Mouse (Mus musculus) heart, postnatal 0 days (tissue): ENCODE data around the gene Ndp. TPM values are rescaled to one million over a fixed set of nuclear protein-coding genes. Genes with fewer than 3 reads are reported as not detected.

Source experiments
- ATAC-seq: fragments of 200-750 bp; cut with Nextera tagmentation; 2 replicates; pipeline ENCODE4 v1.8.0; 2017; ENCODE audit warnings: low read depth, moderate number of reproducible peaks, moderate library complexity; ENCODE audit not compliant: insufficient read depth
- DNase-seq: peaks from one replicate; pipeline ENCODE4 v3.0.0-alpha.2; 2016; ENCODE audit warnings: low spot score
- H3K27ac ChIP-seq: fragments of 300-500 bp; sonication (generic); 2 replicates; pipeline ENCODE4 v1.5.1; 2014; ENCODE audit warnings: low read depth, mild to moderate bottlenecking
- H3K27me3 ChIP-seq: fragments of 300-500 bp; sonication (generic); 2 replicates; pipeline ENCODE4 v1.6.1; 2014; ENCODE audit warnings: low read length, mixed read lengths; ENCODE audit not compliant: control insufficient read depth, insufficient read depth
- H3K36me3 ChIP-seq: fragments of 300-500 bp; sonication (generic); replicated peaks from 2 replicates; pipeline ENCODE4 v1.6.1; 2014; ENCODE audit warnings: low read length, mixed read lengths; ENCODE audit not compliant: control insufficient read depth, insufficient read depth
- H3K4me1 ChIP-seq: fragments of 300-500 bp; sonication (generic); 2 replicates; pipeline ENCODE4 v1.6.1; 2014; ENCODE audit warnings: antibody characterized with exemption; ENCODE audit not compliant: control insufficient read depth, insufficient read depth
- H3K4me2 ChIP-seq: fragments of 300-500 bp; sonication (generic); 2 replicates; pipeline ENCODE4 v1.6.1; 2014; ENCODE audit warnings: low read depth, mild to moderate bottlenecking, low read length, moderate library complexity
- H3K4me3 ChIP-seq: fragments of 300-500 bp; sonication (generic); 2 replicates; pipeline ENCODE4 v1.5.1; 2014; ENCODE audit warnings: low read depth, low read length
- H3K9ac ChIP-seq: fragments of 300-500 bp; sonication (generic); replicated peaks from 2 replicates; pipeline ENCODE4 v1.6.1; 2014; ENCODE audit warnings: low read depth, low read length, mixed read lengths
- H3K9me3 ChIP-seq: fragments of 300-500 bp; sonication (generic); replicated peaks from 2 replicates; pipeline ENCODE4 v1.6.1; 2016; ENCODE audit warnings: low read length; ENCODE audit not compliant: control insufficient read depth
- CTCF ChIP-seq: IDR thresholded peaks from 2 replicates; pipeline ENCODE4 v1.5.1; 2016; ENCODE audit warnings: antibody characterized with exemption, control low read depth, low read depth
- EP300 ChIP-seq: IDR thresholded peaks from 2 replicates; pipeline ENCODE4 v1.6.1; 2016; ENCODE audit warnings: antibody characterized with exemption, low read depth
- WGBS: fragments of 180-500 bp; shearing (Covaris S2); extraction: QIAGEN DNeasy Blood & Tissue Kit; methylation state at CpG from one replicate; pipeline ENCODE4 v1.1.7; 2014; 5-methylcytosine and 5-hydroxymethylcytosine counted together
- polyA plus RNA-seq: library from polyadenylated mRNA; unstranded; fragments of >200 nt; fragmentation: Nextera tagmentation; extraction: Ambion mirVana; gene quantifications from 2 replicates; pipeline ENCODE4 v1.2.1, GENCODE M21; 2015
- total RNA-seq: library from RNA; depleted of rRNA; stranded (reverse); fragments of >200 nt; gene quantifications from 2 replicates; pipeline ENCODE4 v1.2.3, GENCODE M21; 2014; ENCODE audit warnings: low replicate concordance; rRNA removed

The Ndp gene
- total RNA-seq (not detected in 2 replicates), polyA plus RNA-seq (0.46 and 0.51 TPM in 2 replicates)

DNA sequence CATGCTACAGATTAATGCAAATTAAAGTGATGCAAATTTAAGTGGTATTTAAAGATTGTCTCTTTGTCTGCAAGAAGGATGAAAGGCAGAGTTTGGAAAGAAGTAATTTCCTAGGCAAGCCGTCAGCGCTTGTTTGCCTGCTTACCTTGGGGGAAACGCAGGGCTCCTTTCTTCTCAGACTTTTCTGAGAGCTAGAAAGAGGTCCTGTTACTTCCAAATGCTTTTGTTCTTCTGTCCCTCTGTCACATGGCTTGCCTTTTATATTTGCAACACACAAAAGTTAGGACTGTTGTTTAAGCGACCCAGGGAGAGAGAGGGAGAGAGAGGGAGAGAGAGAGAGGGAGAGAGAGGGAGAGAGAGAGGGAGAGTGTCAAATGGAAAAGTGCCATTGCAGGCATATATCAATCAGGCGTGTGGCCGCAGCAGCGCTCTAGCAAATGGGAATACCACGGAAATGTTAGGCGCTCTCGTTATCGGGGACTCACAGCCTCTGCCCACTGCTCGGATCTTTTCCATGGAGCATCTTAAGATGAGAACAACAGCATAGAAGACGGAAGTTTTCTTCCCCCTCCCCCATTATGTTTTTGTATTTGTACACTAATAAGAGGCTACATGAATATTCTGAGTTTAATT lies at the start of gene Ndp:
Gene Ndp, minus strand, starts transcription at position 534 of the 633 bp plus-strand sequence.
- no peak for TF ChIP-seq CTCF
- no peak for TF ChIP-seq EP300
- Histone ChIP-seq H3K36me3 (no peaks in the 10 kb centered on the region), H3K4me1 (no peaks in the 10 kb centered on the region), H3K9me3 (no peaks in the 10 kb centered on the region), H3K27ac (no peak within 1 kb of the TSS), H3K4me3 (peak within 1 kb of the TSS; percentile 26), H3K4me2 (peak within 1 kb of the TSS; percentile 53), H3K9ac (no peak within 1 kb of the TSS), H3K27me3 (no peaks in the 10 kb centered on the region)
- no peak for ATAC-seq
- DNase-seq, result no peak
- 21% methylated on average over 13 of the region's 13 CpGs for WGBS

DNA sequence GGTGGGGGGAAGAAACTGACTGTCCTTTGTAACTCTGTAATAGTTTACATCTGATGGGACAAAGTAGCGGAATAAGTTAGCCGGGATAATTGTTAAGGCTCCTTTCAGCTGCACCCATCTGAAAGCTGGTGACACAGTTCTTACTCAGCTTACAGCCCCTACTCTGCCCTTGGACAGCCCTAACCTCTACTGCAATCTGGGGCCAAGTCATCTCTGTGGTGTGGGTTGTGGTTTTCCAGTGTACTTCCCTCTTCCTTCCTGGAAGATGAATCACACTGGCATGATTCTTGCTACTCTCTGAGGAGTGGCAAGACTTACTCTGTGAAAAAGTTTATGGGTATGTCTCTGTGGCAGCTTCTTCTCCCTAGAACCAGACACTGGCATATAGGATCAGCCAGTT lies 43.2 kb upstream of the Ndp start:
- Histone ChIP-seq H3K36me3 (no peaks in the 10 kb centered on the region), H3K9me3 (no peaks in the 10 kb centered on the region), H3K27me3 (no peaks in the 10 kb centered on the region), H3K4me2 (no peak overlapping the region), H3K9ac (no peak overlapping the region), H3K4me3 (no peak overlapping the region), H3K4me1 (no peaks in the 10 kb centered on the region), H3K27ac (no peak overlapping the region)
- DNase-seq, result no peak
- no peak for ATAC-seq
- 93% methylated on average over 2 of the region's 2 CpGs for WGBS
- TF ChIP-seq EP300, result no peak

DNA sequence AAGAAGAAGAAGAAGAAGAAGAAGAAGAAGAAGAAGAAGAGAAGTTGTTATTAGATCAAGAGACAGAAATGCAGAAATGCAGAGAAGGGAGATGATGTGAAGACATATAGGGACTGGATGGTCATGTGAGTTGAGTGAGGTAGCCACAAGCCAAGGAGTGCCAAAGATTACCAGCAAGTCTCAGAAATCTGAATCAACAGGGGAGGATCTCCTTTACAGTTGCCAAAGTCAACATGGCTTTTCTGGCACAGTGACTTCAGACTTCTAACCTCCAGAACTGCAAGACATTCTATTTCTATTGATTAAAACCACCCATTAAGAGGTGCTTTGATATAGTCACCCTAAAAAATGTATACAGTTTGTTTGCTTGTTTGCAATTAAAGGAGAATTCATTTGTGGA lies 6.4 kb upstream of the Ndp start:
- ATAC-seq (no peak), DNase-seq (no peak)
- Histone ChIP-seq H3K4me2 (no peak overlapping the region), H3K9ac (no peak overlapping the region), H3K4me3 (no peak overlapping the region), H3K27ac (no peak overlapping the region), H3K36me3 (no peaks in the 10 kb centered on the region), H3K9me3 (no peaks in the 10 kb centered on the region), H3K4me1 (no peaks in the 10 kb centered on the region), H3K27me3 (no peaks in the 10 kb centered on the region)
- TF ChIP-seq CTCF (no peak), EP300 (no peak)

DNA sequence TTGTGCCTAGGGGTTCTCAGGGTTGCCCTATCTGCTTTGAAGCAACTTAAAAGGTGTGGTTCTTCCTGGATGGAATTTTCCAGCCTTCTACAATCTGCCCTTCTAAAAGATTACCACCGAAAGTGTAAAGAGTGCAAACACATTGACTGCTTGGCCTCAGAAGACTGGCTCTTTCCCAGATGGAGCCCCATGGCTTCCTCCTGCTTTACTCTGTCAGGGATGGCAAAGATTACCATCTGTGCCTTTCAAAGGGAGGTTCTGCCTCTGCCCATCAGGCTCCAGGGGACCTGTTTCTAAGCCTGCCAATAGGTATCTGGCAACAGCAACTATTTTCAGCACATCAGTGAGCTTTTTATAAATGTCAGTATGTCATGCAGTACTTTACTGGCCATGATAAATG lies 1.5 kb upstream of the Ndp start:
- no peak for DNase-seq
- TF ChIP-seq CTCF (no peak), EP300 (no peak)
- no peaks in the 10 kb centered on the region for H3K36me3 ChIP-seq
- no peak overlapping the region for H3K27ac ChIP-seq
- no peaks in the 10 kb centered on the region for H3K4me1 ChIP-seq
- WGBS, result 62% methylated on average over 1 of the region's 1 CpGs
- no peak overlapping the region for H3K4me2 ChIP-seq
- H3K9ac ChIP-seq, result no peak overlapping the region
- H3K9me3 ChIP-seq, result no peaks in the 10 kb centered on the region
- H3K4me3 ChIP-seq, result no peak overlapping the region
- H3K27me3 ChIP-seq, result no peaks in the 10 kb centered on the region
- ATAC-seq, result no peak

DNA sequence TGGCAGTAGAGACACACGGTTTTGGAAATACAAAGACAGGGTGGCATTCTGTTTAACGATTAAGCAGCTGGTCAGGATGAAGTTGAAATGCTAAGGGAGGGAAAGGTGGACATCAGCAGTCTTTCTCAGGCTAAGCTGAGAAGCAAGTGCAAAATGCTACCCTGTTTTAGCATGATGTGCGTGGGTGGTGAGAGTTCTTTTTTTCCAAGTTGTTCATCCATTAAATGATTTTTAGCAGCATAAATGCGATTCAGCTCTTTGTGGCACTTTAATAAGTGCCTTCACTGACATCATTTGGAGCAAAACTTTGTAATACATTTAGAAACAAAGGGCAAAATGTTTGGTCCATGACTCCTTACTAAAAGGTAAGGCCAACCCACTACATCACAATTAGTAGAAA lies 337 bp upstream of the Ndp start:
- H3K4me1 ChIP-seq, result no peaks in the 10 kb centered on the region
- no peaks in the 10 kb centered on the region for H3K9me3 ChIP-seq
- TF ChIP-seq EP300 (no peak), CTCF (no peak)
- no peaks in the 10 kb centered on the region for H3K36me3 ChIP-seq
- H3K9ac ChIP-seq, result no peak overlapping the region
- no peaks in the 10 kb centered on the region for H3K27me3 ChIP-seq
- H3K4me2 ChIP-seq, result peak overlapping the region; percentile 53
- H3K4me3 ChIP-seq, result no peak overlapping the region; the same call in 1 of the 2 replicates
- ATAC-seq (no peak), DNase-seq (no peak)
- 44% methylated on average over 4 of the region's 4 CpGs for WGBS
- H3K27ac ChIP-seq, result no peak overlapping the region
